Mouse (Mus musculus) naive thymus-derived CD4-positive, alpha-beta T cell, adult 2 months (primary cell): ENCODE data around the gene Polr1e.
"Not testable (repeated sequence)": the region's sequence is repeated elsewhere in the genome, so short reads cannot be mapped to it uniquely, and the experiment has no call there.

Source experiments
- DNase-seq: peaks from one replicate; pipeline ENCODE4 v3.0.0-alpha.2; 2011; ENCODE audit warnings: low read depth

Gene Polr1e

GRCm38 (mm10) chr4:45018452-45018980, at the start of gene Polr1e:
Gene Polr1e (plus strand): TSS chr4:45018583.
- DNase-seq: peak; percentile 95

GRCm38 (mm10) chr4:44970056-44970455, 48.3 kb upstream of the Polr1e start:
- no peak for DNase-seq

GRCm38 (mm10) chr4:44970612-44971110, 47.7 kb upstream of the Polr1e start:
- DNase-seq: peak; percentile 76

GRCm38 (mm10) chr4:44973450-44973849, 44.9 kb upstream of the Polr1e start:
- peak; percentile 95 for DNase-seq

GRCm38 (mm10) chr4:44973871-44974270, 44.5 kb upstream of the Polr1e start:
- DNase-seq: no peak

GRCm38 (mm10) chr4:44974331-44974730, 44.1 kb upstream of the Polr1e start:
- no peak for DNase-seq

GRCm38 (mm10) chr4:44976026-44976615, 42.3 kb upstream of the Polr1e start:
- no peak for DNase-seq

GRCm38 (mm10) chr4:44976921-44977710, 41.3 kb upstream of the Polr1e start:
- DNase-seq: no peak

GRCm38 (mm10) chr4:44978175-44978574, 40.2 kb upstream of the Polr1e start:
- no peak for DNase-seq

GRCm38 (mm10) chr4:44979794-44980338, 38.5 kb upstream of the Polr1e start:
- peak; percentile 8 for DNase-seq

GRCm38 (mm10) chr4:44981280-44981973, 37.0 kb upstream of the Polr1e start, which contains the start of gene Grhpr:
Gene Grhpr (plus strand): TSS chr4:44981395.
- DNase-seq: peak; percentile 92

GRCm38 (mm10) chr4:44981974-44982287, 36.5 kb upstream of the Polr1e start:
- no peak for DNase-seq

- peak; percentile 6 for DNase-seq
Measured at GRCm38 (mm10) chr4:44982440-44983130, 35.8 kb upstream of the Polr1e start.

GRCm38 (mm10) chr4:44983131-44983740, 35.1 kb upstream of the Polr1e start:
- DNase-seq: no peak

GRCm38 (mm10) chr4:44990560-44990959, 27.8 kb upstream of the Polr1e start:
- no peak for DNase-seq

GRCm38 (mm10) chr4:44992330-44992729, 26.1 kb upstream of the Polr1e start:
- DNase-seq: not testable (repeated sequence)

- not testable (repeated sequence) for DNase-seq
Measured at GRCm38 (mm10) chr4:44993179-44993578, 25.2 kb upstream of the Polr1e start.

- no peak for DNase-seq
Measured at GRCm38 (mm10) chr4:44993847-44994246, 24.5 kb upstream of the Polr1e start.

GRCm38 (mm10) chr4:44994776-44995175, 23.6 kb upstream of the Polr1e start:
- DNase-seq: no peak

- no peak for DNase-seq
Measured at GRCm38 (mm10) chr4:44998071-44998470, 20.3 kb upstream of the Polr1e start.

- DNase-seq: no peak
Measured at GRCm38 (mm10) chr4:45000001-45000400, 18.4 kb upstream of the Polr1e start.
